Mouse (Mus musculus) forebrain, postnatal 0 days (tissue): Measurements from ENCODE around the gene Olfr104-ps. TPM values are rescaled to one million over a fixed set of nuclear protein-coding genes. Genes with fewer than 3 reads are reported as not detected.

Source experiments
- ATAC-seq: fragments of 200-750 bp; cut with Nextera tagmentation; 2 replicates; pipeline ENCODE4 v1.8.0; 2017; ENCODE audit warnings: mild to moderate bottlenecking, moderate library complexity
- DNase-seq: peaks from one replicate; pipeline ENCODE4 v3.0.0-alpha.2; 2015
- H3K27ac ChIP-seq: fragments of 300-500 bp; sonication (generic); 2 replicates; pipeline ENCODE4 v1.5.1; 2014; ENCODE audit warnings: low read depth, mild to moderate bottlenecking, antibody characterized with exemption, low read length, moderate library complexity, mixed read lengths
- H3K27me3 ChIP-seq: fragments of 300-500 bp; sonication (generic); 2 replicates; pipeline ENCODE4 v1.6.1; 2014; ENCODE audit warnings: mild to moderate bottlenecking, low read length, mixed read lengths; ENCODE audit not compliant: insufficient read depth
- H3K36me3 ChIP-seq: fragments of 300-500 bp; sonication (generic); 2 replicates; pipeline ENCODE4 v1.6.1; 2014; ENCODE audit warnings: mild to moderate bottlenecking, moderate library complexity; ENCODE audit not compliant: insufficient read depth
- H3K4me1 ChIP-seq: fragments of 300-500 bp; sonication (generic); 2 replicates; pipeline ENCODE4 v1.6.1; 2014; ENCODE audit warnings: antibody characterized with exemption; ENCODE audit not compliant: insufficient read depth
- H3K4me2 ChIP-seq: fragments of 300-500 bp; sonication (generic); 2 replicates; pipeline ENCODE4 v1.6.1; 2014; ENCODE audit warnings: low read depth, mild to moderate bottlenecking, moderate library complexity
- H3K4me3 ChIP-seq: fragments of 300-500 bp; sonication (generic); 2 replicates; pipeline ENCODE4 v1.5.1; 2014; ENCODE audit warnings: low read depth, low read length, mixed read lengths
- H3K9ac ChIP-seq: fragments of 300-500 bp; sonication (generic); 2 replicates; pipeline ENCODE4 v1.6.1; 2014; ENCODE audit warnings: mild to moderate bottlenecking
- H3K9me3 ChIP-seq: fragments of 300-500 bp; sonication (generic); 2 replicates; pipeline ENCODE4 v1.6.1; 2016; ENCODE audit warnings: low read length
- CTCF ChIP-seq: sonication (generic); IDR thresholded peaks from 2 replicates; pipeline ENCODE4 v1.5.1; 2016; ENCODE audit warnings: antibody characterized with exemption, control low read depth, low read depth
- polyA plus RNA-seq: library from polyadenylated mRNA; unstranded; fragments of >200 nt; fragmentation: Nextera tagmentation; extraction: Ambion mirVana; gene quantifications from 2 replicates; pipeline ENCODE4 v1.2.1, GENCODE M21; 2015
- total RNA-seq: library from RNA; depleted of rRNA; stranded (reverse); fragments of >200 nt; gene quantifications from 2 replicates; pipeline ENCODE4 v1.2.3, GENCODE M21; 2014; rRNA removed

Olfr104-ps gene
- total and polyA plus RNA-seq, 2 experiments from 2014 or later, result not detected

- no peaks in the 10 kb centered on the region for H3K4me1 ChIP-seq
- no peak overlapping the region for H3K4me3 ChIP-seq
- ATAC-seq, result no peak
- H3K36me3 ChIP-seq, result no peaks in the 10 kb centered on the region
- no peaks in the 10 kb centered on the region for H3K9me3 ChIP-seq
- TF ChIP-seq CTCF, result no peak
- H3K27ac ChIP-seq, result no peak overlapping the region
- no peak overlapping the region for H3K4me2 ChIP-seq
- H3K9ac ChIP-seq, result no peak overlapping the region
- H3K27me3 ChIP-seq, result no peaks in the 10 kb centered on the region
- no peak for DNase-seq
These were observed 54.0 kb downstream of the Olfr104-ps start for GRCm38 (mm10) chr17:37413380-37413779.

Other genes with a start within 250 kb of the Olfr104-ps start
- not detected in 2 replicates for gene Olfr92, start 239.5 kb upstream of the Olfr104-ps start, total RNA-seq
- not detected in 2 replicates for gene Olfr92, start 239.5 kb upstream of the Olfr104-ps start, polyA plus RNA-seq
- not detected in 2 replicates for gene Olfr93, start 198.1 kb upstream of the Olfr104-ps start, total RNA-seq
- not detected in 2 replicates for gene Olfr93, start 198.1 kb upstream of the Olfr104-ps start, polyA plus RNA-seq
- gene Ubd, start 165.7 kb upstream of the Olfr104-ps start, total RNA-seq, result not detected in 2 replicates
- gene Ubd, start 165.7 kb upstream of the Olfr104-ps start, polyA plus RNA-seq, result not detected in 2 replicates
- not detected in 2 replicates for gene Olfr94, start 158.6 kb upstream of the Olfr104-ps start, total RNA-seq
- not detected in 2 replicates for gene Olfr94, start 158.6 kb upstream of the Olfr104-ps start, polyA plus RNA-seq
- gene Olfr95, start 146.5 kb upstream of the Olfr104-ps start, total RNA-seq, result 0.05 TPM in 1 of 2 replicates, not detected in the other
- not detected in 2 replicates for gene Olfr95, start 146.5 kb upstream of the Olfr104-ps start, polyA plus RNA-seq
- gene Olfr96, start 139.4 kb upstream of the Olfr104-ps start, total RNA-seq, result not detected in 2 replicates
- gene Olfr96, start 139.4 kb upstream of the Olfr104-ps start, polyA plus RNA-seq, result not detected in 2 replicates
- gene Olfr97, start 122.3 kb upstream of the Olfr104-ps start, total RNA-seq, result not detected in 2 replicates
- not detected in 2 replicates for gene Olfr97, start 122.3 kb upstream of the Olfr104-ps start, polyA plus RNA-seq
- gene Olfr98, start 95.8 kb upstream of the Olfr104-ps start, total RNA-seq, result not detected in 2 replicates
- not detected in 2 replicates for gene Olfr98, start 95.8 kb upstream of the Olfr104-ps start, polyA plus RNA-seq
- gene H2-M3, start 89.4 kb upstream of the Olfr104-ps start, total RNA-seq, result 1.0 and 1.9 TPM in 2 replicates
- 1.5 and 1.7 TPM in 2 replicates for gene H2-M3, start 89.4 kb upstream of the Olfr104-ps start, polyA plus RNA-seq
- not detected in 2 replicates for gene Olfr99, start 76.1 kb upstream of the Olfr104-ps start, total RNA-seq
- not detected in 2 replicates for gene Olfr99, start 76.1 kb upstream of the Olfr104-ps start, polyA plus RNA-seq
- not detected in 2 replicates for gene Olfr101, start 55.3 kb upstream of the Olfr104-ps start, total RNA-seq
- gene Olfr101, start 55.3 kb upstream of the Olfr104-ps start, polyA plus RNA-seq, result not detected in 2 replicates
- not detected in 2 replicates for gene Olfr102, start 42.5 kb upstream of the Olfr104-ps start, total RNA-seq
- not detected in 2 replicates for gene Olfr102, start 42.5 kb upstream of the Olfr104-ps start, polyA plus RNA-seq
- gene Olfr103, start 19.9 kb upstream of the Olfr104-ps start, total RNA-seq, result not detected in 2 replicates
- gene Olfr103, start 19.9 kb upstream of the Olfr104-ps start, polyA plus RNA-seq, result not detected in 2 replicates
- not detected in 2 replicates for gene Olfr105-ps, start 19.5 kb downstream of the Olfr104-ps start, total RNA-seq
- gene Olfr105-ps, start 19.5 kb downstream of the Olfr104-ps start, polyA plus RNA-seq, result not detected in 2 replicates
- not detected in 2 replicates for gene Olfr106-ps, start 30.8 kb downstream of the Olfr104-ps start, total RNA-seq
- gene Olfr106-ps, start 30.8 kb downstream of the Olfr104-ps start, polyA plus RNA-seq, result not detected in 2 replicates
- not detected in 2 replicates for gene Olfr107, start 39.6 kb downstream of the Olfr104-ps start, total RNA-seq
- not detected in 2 replicates for gene Olfr107, start 39.6 kb downstream of the Olfr104-ps start, polyA plus RNA-seq
- not detected in 2 replicates for gene Olfr108, start 85.9 kb downstream of the Olfr104-ps start, total RNA-seq
- not detected in 2 replicates for gene Olfr108, start 85.9 kb downstream of the Olfr104-ps start, polyA plus RNA-seq
- gene Olfr109, start 99.3 kb downstream of the Olfr104-ps start, total RNA-seq, result not detected in 2 replicates
- gene Olfr109, start 99.3 kb downstream of the Olfr104-ps start, polyA plus RNA-seq, result not detected in 2 replicates
- not detected in 2 replicates for gene H2-M2, start 124.0 kb downstream of the Olfr104-ps start, total RNA-seq
- not detected in 2 replicates for gene H2-M2, start 124.0 kb downstream of the Olfr104-ps start, polyA plus RNA-seq
- not detected in 2 replicates for gene Olfr110, start 132.9 kb downstream of the Olfr104-ps start, total RNA-seq
- gene Olfr110, start 132.9 kb downstream of the Olfr104-ps start, polyA plus RNA-seq, result not detected in 2 replicates
- 0.15 and 0.95 TPM in 2 replicates for gene Olfr111, start 148.4 kb downstream of the Olfr104-ps start, total RNA-seq
- gene Olfr111, start 148.4 kb downstream of the Olfr104-ps start, polyA plus RNA-seq, result not detected in 2 replicates
- not detected in 2 replicates for gene Olfr112, start 209.9 kb downstream of the Olfr104-ps start, total RNA-seq
- not detected in 2 replicates for gene Olfr112, start 209.9 kb downstream of the Olfr104-ps start, polyA plus RNA-seq
- gene Olfr113, start 218.1 kb downstream of the Olfr104-ps start, total RNA-seq, result not detected in 2 replicates
- gene Olfr113, start 218.1 kb downstream of the Olfr104-ps start, polyA plus RNA-seq, result not detected in 2 replicates
- gene Olfr114, start 233.2 kb downstream of the Olfr104-ps start, total RNA-seq, result not detected in 2 replicates
- not detected in 2 replicates for gene Olfr114, start 233.2 kb downstream of the Olfr104-ps start, polyA plus RNA-seq